Mouse (Mus musculus) urinary bladder, adult 2 months (tissue): Measurements from ENCODE around the gene Luc7l3. TPM values are rescaled to one million over a fixed set of nuclear protein-coding genes. Genes with fewer than 3 reads are reported as not detected.

Experiments used
- DNase-seq: peaks from one replicate; pipeline ENCODE4 v3.0.0; 2022; ENCODE audit warnings: low spot score
- polyA plus RNA-seq: library from polyadenylated mRNA; depleted of rRNA; stranded (reverse); fragments of >200 nt; gene quantifications from 2 replicates; pipeline ENCODE4 v1.2.3, GENCODE M21; 2012; rRNA removed

The Luc7l3 gene
- 84.6 and 102 TPM in 2 replicates for polyA plus RNA-seq

DNA sequence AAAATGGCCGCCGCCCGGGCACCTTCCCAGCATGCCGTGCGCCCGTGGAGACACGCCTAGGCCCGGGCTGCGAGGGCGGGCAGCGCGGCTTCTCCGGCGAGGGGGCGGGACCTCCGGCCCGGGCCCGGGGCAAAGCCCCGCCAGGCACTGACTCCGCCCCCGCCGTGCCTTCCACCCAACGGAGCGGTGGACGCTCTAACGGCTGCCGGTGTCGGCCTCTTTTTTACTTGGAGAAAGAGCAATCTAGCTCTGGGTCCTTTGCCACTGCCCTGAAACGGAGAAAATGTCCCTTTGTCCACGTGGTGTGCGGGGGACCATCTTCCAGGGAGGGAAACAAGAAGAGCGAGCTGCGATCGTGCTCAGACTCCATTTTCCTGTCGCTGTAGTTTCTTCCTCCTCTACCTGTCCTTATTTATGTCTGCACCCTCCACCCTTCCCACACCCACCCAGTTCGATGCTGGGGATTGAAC is at the start of gene Luc7l3:
Gene Luc7l3, minus strand, starts transcription at position 58 of the 470 bp plus-strand sequence.
- DNase-seq, result peak; percentile 97

DNA sequence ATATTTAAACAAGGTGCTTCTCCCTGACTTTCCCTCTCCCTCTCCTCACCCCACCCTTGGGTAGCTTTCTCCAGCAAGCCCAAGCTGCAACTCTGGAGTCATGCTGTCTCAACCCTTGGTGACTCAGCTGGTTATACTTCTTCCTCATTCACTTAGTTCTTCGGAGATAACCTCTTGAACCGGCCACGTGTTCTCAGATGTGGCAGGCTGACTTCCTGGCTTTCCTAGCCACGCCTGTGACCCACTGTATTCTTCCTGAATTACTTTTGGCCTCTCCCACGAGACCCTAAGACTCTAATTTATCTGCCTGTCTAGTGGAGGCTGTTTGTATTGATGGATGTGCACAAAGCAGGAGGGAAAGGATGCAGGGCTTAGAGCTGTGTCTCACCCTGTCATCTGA is 49.0 kb upstream of the Luc7l3 start:
- DNase-seq, result no peak

GRCm38 (mm10) chr11:94369981-94370380 is 48.2 kb upstream of the Luc7l3 start:
- DNase-seq, result no peak

- DNase-seq, result no peak
Measured at GRCm38 (mm10) chr11:94365340-94365739, 43.6 kb upstream of the Luc7l3 start.

DNA sequence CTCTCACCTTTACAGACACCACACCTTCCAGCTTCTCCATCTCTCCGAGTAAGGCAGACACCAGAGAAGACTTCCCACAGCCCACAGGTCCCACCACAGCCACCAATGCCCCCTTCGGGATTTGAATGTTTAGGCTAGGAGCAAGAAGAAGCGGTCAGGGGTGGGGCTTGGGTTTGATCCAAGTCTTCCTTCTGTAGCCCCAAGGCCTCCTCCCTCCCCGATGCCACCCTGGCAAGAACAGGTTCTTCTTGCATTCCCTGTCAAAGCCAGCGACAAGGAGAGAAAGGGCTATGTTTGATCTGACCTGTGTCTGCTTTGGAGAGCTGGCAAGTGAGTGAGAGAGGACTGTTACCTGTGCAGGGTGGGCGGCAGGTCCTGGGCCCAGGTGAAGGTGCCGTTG is 41.9 kb upstream of the Luc7l3 start:
- DNase-seq, result peak; percentile 45

GRCm38 (mm10) chr11:94362101-94362500 is 40.3 kb upstream of the Luc7l3 start:
- no peak for DNase-seq

DNA sequence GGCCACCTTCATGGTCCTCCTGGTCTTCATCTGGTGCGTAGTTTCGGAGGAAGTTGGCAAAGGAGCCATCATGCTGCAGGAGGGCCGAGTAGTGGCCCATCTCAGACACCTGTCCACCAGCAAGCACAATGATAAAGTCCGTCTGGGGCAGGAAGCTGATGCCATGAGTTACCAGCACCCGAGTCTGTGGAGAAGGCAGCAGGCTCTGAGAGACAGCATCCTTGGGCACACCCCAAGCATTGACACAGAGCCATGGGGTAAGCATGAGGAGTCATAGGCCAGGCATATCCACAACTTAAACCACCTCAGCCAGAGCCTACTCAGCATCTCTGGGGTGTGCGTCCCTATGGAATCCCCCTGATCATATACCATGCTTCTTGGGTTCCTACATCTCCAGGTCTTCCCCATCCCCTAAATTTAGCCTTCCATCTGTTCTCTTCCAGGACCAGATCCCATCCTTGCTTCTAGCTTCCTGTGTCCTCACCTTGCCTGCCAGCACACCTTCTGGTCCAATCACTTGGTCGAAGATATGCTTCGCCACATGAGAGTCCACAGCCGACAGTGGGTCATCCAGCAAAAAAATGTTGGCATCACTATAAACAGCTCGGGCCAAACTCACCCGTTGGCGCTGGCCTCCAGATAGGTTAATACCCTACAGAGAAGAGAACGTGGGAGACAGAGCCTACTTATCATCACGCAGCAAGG is 39.5 kb upstream of the Luc7l3 start:
- no peak for DNase-seq

DNA sequence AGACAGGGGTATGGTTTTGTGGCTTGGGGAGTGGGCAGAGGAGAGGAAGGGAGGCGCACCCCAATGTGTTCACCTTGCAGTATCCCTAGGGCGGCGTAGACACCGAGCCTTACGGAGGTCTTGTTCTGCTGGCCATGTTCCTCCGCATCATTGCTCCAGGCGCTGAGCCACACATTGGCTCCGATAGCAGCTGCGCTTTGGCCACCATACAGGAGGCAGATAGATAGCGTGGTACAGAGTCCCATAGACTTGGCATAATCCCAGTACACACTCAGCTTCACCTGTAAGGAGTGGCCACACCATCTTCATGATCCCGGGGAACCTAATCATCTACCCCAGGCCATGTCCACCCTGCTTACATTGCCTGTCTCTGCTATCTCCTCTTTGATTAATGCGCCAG is 37.4 kb upstream of the Luc7l3 start:
- DNase-seq, result no peak

GRCm38 (mm10) chr11:94355521-94356217 is 33.9 kb upstream of the Luc7l3 start:
- no peak for DNase-seq

- DNase-seq, result no peak
Measured at GRCm38 (mm10) chr11:94351094-94351493, 29.3 kb upstream of the Luc7l3 start.

DNA sequence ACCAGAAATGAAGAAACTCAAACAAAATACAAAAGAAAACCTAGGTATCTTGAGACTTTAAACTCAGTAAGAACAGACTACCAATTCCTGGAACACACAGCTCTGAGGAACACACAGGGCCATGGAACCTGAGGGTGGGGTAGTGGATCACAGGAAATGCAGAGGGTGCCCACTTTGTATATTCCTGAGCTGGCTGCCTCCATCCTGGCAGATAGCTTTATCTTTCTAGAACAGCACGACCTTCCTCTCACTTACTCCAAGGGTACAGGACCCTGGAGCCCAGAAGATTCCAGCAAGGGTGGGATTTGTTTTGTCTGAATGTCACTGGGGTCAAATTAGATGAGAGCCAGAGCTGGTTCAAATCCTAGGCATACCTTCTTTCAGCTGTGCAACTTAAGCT is 28.5 kb upstream of the Luc7l3 start:
- DNase-seq, result no peak

- no peak for DNase-seq
Measured at GRCm38 (mm10) chr11:94349839-94350238, 28.1 kb upstream of the Luc7l3 start.

DNA sequence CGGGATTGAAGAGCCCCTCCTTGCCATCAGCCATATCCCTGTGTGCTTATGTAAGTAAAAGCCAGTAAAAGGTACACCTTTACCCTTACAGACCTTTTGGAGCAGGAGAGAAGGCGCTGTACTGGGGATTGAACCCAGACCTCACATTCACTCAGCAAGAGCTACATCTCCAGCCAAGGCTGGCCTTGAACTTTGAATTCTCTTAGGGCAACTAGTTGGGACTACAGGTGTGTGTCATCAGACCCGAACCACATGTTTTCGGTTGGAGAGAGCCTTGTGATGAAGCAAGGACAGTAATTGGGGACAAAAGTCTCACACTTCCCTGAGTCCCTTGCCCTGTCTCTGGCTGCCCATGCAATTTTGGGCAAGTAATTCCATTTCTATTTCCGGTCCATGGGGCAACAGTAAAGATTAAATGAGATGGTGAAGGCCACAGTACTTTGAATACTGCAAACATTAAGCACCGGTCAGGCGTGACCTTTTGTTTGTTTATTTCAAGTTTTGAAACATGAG is 25.3 kb upstream of the Luc7l3 start:
- DNase-seq, result no peak

DNA sequence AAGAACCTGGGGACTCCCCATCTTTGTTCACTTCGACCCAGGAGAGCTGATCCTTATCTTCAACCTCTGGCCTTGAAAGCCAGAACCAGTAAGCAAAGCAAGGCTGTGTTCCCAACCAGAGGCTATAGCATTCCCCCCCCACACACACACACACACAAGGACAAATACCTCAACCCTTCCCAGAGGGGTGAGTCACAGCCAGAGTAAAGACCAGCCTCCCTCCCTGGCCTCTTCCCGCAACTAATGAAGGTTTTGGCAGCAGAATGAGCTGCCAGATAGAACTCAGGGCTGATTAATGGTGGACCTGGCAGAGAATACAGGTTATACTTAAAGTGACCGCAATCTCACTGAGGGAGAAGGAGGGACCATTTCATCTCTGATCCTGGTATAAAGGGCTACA is 24.8 kb upstream of the Luc7l3 start:
- DNase-seq, result no peak

DNA sequence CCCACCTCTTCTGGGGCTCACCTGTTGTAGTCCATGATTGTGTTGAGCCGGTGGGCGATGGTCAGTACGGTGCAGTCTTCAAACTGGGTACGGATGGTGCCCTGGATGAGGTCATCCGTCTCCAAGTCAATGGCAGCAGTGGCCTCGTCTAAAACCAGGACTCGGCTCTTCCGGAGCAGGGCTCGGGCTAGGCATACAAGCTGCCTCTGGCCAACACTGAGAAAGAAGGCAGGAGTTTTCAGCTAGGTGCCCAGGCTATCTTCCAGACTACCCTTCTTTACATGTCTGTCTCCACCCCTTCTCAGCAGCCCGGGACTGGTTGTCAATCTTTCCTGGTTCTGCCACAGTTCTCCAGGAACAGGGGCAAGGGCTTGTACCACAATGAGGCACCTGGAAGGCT is 24.1 kb upstream of the Luc7l3 start:
- no peak for DNase-seq

- no peak for DNase-seq
Measured at GRCm38 (mm10) chr11:94344470-94344869, 22.7 kb upstream of the Luc7l3 start.

DNA sequence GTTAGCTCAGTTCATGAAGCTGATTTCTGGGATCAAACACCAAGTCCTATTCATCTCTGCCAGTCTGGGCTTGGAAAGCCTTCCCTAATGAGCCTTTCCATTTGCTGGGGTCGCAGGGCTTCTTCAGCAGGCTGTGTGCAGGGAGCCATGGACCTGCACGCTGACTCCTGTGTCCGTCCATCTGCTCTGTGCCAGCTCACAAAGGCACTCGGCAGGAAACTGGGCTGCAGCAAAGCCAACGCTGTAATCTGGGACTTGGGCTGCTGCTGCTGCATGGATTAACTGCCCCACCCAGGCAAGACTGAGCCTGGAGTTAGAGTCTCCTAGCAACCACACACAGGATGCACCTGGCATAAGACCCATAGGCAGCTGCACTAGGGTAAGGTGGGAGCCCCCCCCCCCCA is 22.2 kb upstream of the Luc7l3 start:
- no peak for DNase-seq

- no peak for DNase-seq
Measured at GRCm38 (mm10) chr11:94342114-94342905, 20.5 kb upstream of the Luc7l3 start.

DNA sequence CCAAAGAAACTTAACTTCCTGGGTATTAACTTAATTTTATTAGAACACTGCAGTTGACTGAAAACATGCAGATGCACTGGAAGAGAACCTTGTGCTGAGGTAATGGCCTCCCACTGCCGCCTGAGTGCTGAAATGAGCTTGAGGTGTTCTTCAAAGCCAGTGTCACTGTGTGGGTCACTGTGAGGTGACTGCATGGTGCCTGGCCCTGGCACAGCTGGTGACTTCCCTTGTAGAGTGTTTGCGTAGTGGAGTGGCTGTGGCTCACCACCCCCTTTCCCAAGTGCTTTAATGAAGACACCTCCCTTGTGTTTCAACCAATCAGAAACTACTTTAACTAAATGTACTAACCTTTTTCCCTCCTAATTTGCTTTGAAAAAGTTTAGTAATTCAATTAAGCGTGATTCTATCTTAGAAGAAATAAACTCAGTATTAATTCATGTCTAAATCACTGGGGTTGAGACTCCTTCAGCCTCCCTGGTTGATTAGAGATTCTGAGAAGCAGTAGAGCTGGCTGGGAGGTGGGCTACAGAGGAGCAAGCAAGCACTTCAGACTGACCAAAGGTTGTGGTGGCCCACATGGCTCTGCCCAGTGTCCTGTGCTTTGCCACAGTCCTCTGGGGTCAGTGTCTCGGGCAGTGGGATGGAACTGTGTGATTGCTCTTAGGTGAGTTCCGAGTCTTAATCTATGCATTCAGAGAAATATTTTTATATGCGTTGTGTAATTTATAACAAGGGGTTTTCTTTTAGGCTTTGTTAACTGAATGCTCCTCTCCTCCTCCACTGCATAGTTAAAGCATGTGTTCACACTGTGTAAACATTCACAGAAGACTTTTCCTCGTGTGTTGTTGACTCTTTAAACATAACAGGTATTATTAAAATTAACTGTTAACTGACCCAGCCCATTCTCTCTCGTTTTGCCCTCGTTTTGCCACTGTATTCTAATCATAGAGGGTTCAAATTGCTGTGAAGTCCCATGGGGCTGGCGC is 19.5 kb upstream of the Luc7l3 start:
- no peak for DNase-seq

DNA sequence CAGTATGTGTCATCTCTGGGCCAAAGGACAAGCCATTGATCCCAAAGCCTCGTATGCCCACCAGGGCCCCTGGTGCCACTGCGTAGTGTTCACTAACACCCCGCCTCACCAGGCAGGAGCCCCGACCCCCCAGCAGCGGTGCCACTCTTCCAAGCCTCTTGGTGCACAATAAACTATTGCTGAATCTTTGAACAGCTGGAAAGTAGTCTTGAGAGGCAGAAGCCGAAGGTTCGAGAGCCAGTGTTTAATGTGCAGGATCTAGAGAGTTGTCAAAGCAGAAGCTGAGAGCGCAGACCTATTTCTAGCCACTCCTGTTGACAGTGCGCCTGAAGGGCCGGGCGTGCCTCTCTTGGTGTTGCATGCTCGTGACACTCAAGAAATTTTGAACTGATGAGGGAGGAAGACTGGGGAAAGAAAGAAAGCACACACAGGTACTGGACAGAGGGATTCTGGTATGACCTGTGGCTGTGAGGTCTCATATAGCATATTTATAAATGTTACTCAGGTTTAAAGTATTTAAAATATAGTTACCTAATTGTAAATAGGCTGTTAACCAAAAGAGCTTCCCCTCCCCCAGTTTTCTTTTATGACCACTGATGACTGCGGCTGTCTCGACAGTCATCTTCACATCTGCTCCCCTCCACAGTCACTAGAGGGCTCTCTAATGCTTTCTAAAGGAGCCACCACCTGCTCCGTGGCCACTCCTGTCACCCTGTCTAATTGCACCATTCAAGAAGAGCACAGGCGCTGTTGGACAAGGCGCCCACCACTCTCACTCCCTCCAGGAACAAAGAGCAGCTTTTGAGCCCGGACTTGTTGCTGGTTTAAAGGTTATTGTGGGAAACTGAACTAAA is 18.2 kb upstream of the Luc7l3 start:
- DNase-seq, result no peak
